Mouse (Mus musculus): ENCODE data around the gene Xrcc6.

The Xrcc6 gene

DNA sequence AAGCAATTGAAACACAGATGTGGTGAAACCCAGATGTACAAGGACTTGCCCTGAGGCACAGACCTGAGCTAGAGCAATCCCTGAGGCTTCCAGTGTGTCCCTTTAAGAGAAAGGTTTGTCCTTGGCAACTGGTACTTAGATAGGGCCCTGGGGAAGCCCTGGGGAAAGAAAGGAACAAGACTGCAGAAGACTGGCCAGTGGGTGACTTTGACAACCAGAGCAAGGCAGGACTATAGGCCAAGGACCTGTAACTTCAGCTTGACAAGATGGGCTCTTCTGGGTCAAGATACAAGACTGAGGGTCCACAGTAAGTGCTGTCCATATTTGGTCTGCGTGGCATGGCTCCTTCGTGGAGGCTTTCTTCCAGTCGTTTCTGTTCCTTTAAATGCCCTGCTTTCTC is at the start of gene Xrcc6:
Gene Xrcc6 (plus strand): TSS at position 190 of the 400 bp plus-strand sequence.
- no peak for DNase-seq (ENCODE audit: low read depth)

GRCm38 (mm10) chr15:81938246-81938645 is 49.4 kb upstream of the Xrcc6 start:
- DNase-seq (ENCODE audit: low read depth) = no peak

DNA sequence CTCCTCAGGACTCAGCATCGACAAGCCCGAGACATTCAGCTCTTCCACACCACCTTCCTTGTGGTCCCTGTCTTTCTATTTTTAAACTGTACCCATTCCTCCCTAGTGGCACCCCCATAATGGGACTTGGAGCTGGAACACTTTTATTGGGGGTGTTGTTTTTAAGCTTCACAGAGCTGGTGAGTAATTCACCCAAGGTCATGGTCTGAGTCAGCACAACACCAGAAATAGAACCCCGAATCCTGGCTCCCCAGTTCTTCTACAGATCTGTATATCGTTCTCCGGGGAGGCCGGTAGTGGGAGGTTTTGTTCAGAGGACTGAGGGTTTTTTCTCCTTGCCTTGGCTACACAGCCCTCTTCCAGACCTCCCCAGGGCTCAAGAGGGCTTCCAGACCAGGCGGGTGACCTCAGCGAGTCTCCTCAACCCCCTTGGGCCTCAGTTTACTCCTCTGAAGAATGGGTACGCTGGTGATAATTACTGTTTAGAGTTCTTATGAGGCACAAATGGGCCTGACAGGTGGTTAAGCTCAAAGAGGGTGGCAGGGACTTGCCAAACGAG is 48.4 kb upstream of the Xrcc6 start:
- DNase-seq (ENCODE audit: low read depth) = no peak

DNA sequence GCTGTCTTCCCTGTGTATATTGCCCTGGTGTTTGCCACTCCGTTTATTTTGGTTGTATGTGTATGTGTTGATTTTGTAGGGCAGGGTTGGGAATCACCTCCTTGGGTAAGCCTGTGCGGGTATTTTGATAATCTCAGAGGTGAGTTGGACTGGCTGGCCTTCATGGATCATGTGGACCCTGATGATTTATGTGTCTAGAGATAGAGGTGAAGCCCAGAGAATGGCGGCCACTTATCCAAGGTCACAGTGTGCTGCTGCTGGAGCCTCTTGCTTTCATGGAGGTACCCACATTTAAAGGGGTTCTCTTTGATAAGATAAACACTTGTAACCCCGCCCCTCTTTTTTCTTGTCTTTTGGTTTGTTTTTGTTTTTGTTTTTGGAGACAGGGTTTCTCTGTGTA is 47.9 kb upstream of the Xrcc6 start:
- DNase-seq (ENCODE audit: low read depth) = no peak

- DNase-seq (ENCODE audit: low read depth) = no peak
Observed at GRCm38 (mm10) chr15:81940219-81940618, 47.4 kb upstream of the Xrcc6 start.

- DNase-seq (ENCODE audit: low read depth) = no peak
Observed at GRCm38 (mm10) chr15:81941010-81941409, 46.6 kb upstream of the Xrcc6 start.

- no peak for DNase-seq (ENCODE audit: low read depth)
Observed at GRCm38 (mm10) chr15:81943176-81943749, 44.4 kb upstream of the Xrcc6 start.

GRCm38 (mm10) chr15:81949076-81949475 is 38.6 kb upstream of the Xrcc6 start:
- DNase-seq (ENCODE audit: low read depth) = no peak

- DNase-seq (ENCODE audit: low read depth) = no peak
Observed at GRCm38 (mm10) chr15:81949476-81950131, 38.0 kb upstream of the Xrcc6 start.

- no peak for DNase-seq (ENCODE audit: low read depth)
Observed at GRCm38 (mm10) chr15:81950716-81951115, 36.9 kb upstream of the Xrcc6 start.

DNA sequence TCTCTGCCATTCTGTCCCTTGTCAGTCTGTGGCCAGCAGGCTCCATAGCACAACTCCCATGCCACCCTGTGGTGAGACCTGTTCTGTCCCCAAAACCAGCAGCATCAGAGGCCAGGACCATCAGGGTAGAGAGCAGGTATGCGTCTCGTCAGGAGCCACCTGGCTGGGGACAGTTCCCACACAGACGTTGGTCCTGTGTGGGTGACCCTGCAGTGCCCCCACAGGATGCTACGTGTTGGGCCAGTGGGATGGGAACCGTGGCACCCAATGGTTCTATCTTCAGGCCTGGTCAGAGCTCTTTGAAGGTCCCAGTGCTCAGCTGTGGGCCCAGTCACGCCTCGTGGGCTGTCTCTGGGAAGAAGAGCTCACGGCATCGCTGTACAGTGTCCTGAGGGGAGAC is 36.5 kb upstream of the Xrcc6 start:
- no peak for DNase-seq (ENCODE audit: low read depth)

GRCm38 (mm10) chr15:81952310-81952709 is 35.3 kb upstream of the Xrcc6 start:
- no peak for DNase-seq (ENCODE audit: low read depth)

DNA sequence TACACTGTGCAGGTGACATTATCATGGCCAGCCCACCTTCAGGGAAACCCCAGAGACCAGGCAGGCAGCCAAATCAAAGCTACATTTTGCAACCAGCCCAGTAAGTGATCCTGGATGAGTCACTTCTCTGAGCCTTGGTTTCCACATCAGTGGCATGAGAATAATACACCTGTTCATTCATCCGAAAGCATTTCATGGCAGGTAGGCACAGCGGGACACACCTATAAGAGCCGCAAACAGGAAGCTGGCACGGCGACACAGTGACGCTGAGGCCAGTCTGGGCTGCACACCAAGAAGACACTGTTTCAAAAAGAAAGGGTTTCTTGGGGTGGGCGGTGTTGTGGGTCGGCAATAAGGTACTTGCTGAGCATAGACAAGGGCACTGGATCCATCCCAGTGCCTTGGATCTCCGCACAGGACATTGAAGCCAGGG is 33.5 kb upstream of the Xrcc6 start:
- DNase-seq (ENCODE audit: low read depth) = no peak

DNA sequence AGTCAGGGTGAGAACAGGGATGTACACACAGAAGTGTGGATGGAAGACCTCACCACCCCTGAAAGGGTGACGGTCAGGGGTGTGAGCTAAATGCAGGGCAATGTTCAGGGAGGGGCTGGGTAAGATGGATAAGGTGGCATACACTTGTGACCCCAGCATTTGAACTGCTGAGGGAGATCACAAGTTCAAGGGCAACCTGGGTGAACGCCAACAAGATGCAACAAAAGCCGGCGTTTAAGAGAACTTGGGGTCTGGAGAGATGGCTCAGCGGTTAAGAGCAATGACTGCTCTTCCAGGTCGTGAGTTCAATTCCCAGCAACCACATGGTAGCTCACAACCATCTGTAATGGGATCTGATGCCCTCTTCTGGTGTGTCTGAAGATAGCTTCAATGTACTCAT is 32.9 kb upstream of the Xrcc6 start:
- DNase-seq (ENCODE audit: low read depth) = no peak

- DNase-seq (ENCODE audit: low read depth) = no peak
Observed at GRCm38 (mm10) chr15:81955414-81955813, 32.2 kb upstream of the Xrcc6 start.

GRCm38 (mm10) chr15:81956457-81956856 is 31.2 kb upstream of the Xrcc6 start:
- DNase-seq (ENCODE audit: low read depth) = no peak

DNA sequence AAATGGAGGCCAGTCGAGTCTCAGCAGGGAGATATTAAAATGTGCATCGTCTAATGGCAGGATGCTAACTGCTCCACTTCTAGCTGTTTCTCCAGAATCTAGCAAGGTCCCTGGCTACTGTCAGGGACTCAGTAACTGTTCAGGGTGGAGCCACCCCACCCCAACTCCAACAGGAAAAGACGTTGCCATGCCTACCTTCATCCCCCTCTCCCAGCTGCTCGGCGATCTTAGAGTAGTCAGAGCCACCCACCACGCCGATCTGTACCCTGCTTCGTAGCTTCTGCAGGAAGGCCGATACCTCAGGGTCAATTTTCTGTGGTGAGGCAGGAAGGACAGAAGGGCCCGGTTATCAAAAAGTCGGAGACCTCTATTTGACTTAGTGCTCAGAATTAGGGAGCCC is 30.0 kb upstream of the Xrcc6 start:
- DNase-seq (ENCODE audit: low read depth) = no peak

DNA sequence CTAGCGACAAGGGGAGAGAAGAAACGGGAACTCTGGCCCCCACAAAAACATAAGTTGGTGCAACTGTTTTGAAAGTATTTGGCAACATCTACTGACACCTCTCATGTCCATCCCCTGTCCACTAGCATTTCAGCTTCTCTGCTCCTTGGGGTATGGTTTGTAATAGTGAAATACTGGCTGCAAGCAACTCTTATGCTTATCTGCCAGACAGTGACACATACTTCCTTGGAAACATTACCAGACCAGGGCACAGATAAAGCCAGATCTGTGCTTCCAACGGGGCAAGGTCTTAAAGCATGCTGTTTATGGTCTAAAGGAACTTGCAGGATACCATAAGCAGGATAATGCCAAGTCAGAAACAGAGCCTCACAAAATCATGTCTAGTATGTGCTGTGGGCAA is 28.7 kb upstream of the Xrcc6 start:
- DNase-seq (ENCODE audit: low read depth) = no peak

DNA sequence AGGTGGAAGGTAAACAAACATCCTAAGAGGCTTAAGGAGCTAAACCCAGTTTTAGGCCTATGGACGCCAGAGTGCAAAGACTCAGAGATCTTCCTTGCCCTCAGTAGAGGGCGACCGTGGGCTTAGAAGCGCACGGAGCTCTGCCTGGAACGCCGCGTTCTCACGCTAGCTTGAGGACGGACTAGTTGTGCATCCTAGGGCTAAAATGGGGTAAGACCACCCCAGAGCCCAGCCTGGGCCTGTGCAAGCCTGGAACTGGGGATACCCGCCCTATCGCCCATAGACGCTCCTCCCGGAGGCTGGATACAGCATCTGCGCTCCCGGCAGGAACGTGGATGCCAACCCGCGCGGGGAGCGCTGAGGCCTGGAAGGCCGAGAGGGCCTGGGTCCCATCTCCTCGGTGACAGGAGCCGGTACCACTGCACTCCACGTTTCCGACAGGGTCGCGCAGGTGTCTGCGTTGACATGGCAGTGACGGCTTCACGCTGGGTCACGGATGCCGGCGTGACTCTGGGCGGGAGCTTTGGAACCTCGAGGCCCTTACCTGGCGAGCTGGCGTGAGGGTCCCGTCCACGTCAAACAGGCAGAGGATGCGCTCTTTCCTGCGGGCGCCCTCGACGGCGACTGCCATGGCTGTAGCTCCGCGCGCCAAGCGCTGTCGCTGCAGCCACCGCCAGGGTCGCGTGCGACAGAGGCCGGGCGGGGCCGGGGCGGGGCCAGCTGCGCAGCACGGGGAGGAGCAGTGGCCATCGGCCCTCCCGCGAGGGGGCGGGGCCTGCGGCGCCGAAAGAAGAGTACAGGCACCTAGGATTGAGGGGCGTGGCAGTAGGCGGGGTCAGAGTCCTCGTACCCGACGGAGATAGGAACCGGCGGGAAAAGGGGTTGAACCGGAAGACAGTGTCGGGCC is 27.2 kb upstream of the Xrcc6 start, which contains the start of gene Pmm1:
Gene Pmm1 (minus strand): TSS at position 760 of the 907 bp plus-strand sequence.
- DNase-seq (ENCODE audit: low read depth) = peak; percentile 98

GRCm38 (mm10) chr15:81961078-81961451 is 26.6 kb upstream of the Xrcc6 start:
- DNase-seq (ENCODE audit: low read depth) = no peak

DNA sequence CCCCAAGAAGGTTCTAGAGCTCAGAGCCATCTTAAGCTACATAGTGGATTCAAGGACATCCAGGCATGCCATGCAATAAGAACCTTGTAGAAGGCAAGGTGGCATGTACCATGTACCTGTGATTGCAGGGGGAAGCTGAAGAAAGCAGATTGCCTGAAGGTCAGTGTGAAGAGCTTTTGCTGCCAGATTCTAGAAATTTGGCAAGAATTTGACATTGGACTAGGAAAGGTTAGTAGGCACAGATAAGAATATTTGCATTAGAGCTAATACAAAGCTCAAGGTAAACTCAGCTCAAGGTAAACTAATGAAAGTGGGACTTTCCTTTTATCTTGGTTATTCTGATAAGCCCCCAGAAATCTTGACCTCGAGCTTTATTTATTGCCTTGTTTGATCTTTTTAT is 23.4 kb upstream of the Xrcc6 start:
- no peak for DNase-seq (ENCODE audit: low read depth)

DNA sequence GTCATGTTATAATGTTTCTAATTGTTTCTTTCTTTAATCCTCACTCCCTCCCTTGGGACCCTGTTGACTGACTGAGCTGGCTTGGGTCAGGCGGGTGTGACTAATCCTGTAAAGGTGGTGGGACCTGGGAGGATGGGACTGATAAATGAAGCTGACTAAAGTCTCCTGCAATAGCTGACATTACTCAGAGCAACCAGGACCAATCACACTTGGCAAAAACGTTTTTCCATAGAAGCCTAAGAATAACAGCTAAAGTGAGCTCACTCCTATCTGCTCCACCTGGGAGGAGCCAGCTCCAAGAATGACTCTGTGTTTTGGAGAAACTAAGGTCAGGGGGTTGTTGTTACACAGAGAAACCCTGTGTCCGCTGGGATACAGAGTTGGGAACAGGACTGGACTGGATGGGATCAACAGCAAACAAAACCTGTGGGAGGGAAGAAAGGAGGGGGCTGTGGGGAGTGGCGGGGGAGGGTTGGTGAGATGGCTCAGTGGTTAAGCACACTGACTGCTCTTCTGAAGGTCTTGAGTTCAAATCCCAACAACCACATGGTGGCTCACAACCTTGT is 22.6 kb upstream of the Xrcc6 start:
- DNase-seq (ENCODE audit: low read depth) = no peak

Data from c-Kit-positive CD71-positive TER-119-negative erythroid progenitor cells, embryonic 14.5 days (primary cell).